Mouse (Mus musculus): ENCODE measurements around the gene Scfd2.

DNA sequence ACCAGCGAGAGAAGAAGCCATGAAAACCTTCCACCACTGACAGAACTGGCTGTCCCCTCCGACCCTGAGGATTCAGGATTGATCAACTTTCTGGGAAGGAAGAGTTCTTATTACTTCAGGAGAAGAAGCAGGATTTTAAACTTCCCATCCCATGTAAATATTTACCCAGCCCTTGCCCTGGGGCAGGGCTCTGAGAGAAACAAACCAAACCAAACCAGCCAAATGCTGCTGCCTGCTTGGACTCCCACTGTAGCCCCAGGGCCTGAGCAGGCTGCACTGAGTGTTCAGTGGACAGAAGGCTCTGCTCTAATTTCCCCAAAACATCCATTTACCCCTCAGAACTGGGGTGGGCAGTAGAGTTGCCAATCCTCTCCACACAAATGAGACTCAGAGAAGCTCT, 280.6 kb downstream of the Scfd2 start:
- no peak for TF ChIP-seq CTCF (IDR thresholded peaks at IDR 0.05; ENCODE audit: low read depth, low read length)
- TF ChIP-seq POLR2A (IDR thresholded peaks at IDR 0.05; ENCODE audit: extremely low read depth, insufficient read depth, low read length), result no peak

Data from liver, adult 2 months (tissue).